21 mouse cellular contexts compared by ENCODE assay signal in the genomic region with DNA sequence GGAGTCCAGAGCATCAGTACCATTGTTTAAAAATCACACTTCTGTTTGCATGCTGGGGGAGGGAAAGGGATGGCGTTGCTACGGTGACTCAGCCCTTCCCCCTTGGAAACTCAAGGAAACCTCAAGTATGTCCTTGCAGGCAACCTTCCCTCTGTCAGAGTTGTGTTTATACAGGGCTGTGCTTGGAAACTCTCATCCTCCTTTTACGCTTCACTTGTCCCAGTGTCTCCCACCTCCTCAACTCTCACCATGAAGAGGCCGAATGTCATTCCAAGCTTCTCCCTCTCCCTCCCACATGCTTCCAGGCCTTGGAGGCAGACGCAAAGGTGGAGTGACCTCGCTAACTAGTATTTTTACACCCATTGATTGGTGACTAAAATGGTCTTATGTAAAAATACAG. TPM values are rescaled to one million over a fixed set of nuclear protein-coding genes. Genes with fewer than 3 reads are reported as not detected.
DNase-seq lines count a peak whose midpoint lies in the region; ATAC-seq and TF ChIP-seq lines count a peak whose summit lies in the region.
"Had no signal": no experiment of that assay in that cellular context is flagged by ENCODE, and none has a peak within 500 bp of the region (broad histone marks: within the 10 kb centered on the region; RNA-seq: fewer than 3 reads in every experiment).

No protein-coding gene starts in this region.

- H3K9me3 ChIP-seq in kidney, embryonic 15.5 days (replicated peaks): no peaks in the 10 kb centered on the region
- H3K9me3 ChIP-seq: embryonic facial prominence, embryonic 13.5 days; forebrain, embryonic 12.5 days; G1E; heart, embryonic 15.5 days; hindbrain, embryonic 13.5 days had no signal

- no peak overlapping the region for H3K4me3 ChIP-seq in kidney, embryonic 15.5 days (replicated peaks)
- H3K4me3 ChIP-seq in kidney, adult 2 months (ENCODE audit: insufficient read depth, low read depth, low read length): no peak overlapping the region
- H3K4me3 ChIP-seq: embryonic facial prominence, embryonic 13.5 days; forebrain, embryonic 12.5 days; heart, embryonic 15.5 days; hindbrain, embryonic 13.5 days had no signal

- H3K9ac ChIP-seq in kidney, embryonic 15.5 days: no peak overlapping the region
- H3K9ac ChIP-seq: embryonic facial prominence, embryonic 13.5 days; forebrain, embryonic 12.5 days; heart, embryonic 15.5 days; hindbrain, embryonic 13.5 days had no signal

- no peak overlapping the region for H3K27ac ChIP-seq in kidney, embryonic 15.5 days
- H3K27ac ChIP-seq in kidney, adult 2 months (ENCODE audit: insufficient read depth, low read depth, low read length): no peak overlapping the region
- H3K27ac ChIP-seq: embryonic facial prominence, embryonic 13.5 days; forebrain, embryonic 12.5 days; heart, embryonic 15.5 days; hindbrain, embryonic 13.5 days; hindbrain, postnatal 0 days had no signal

- ATAC-seq in kidney, embryonic 15.5 days (replicated peaks; ENCODE audit: low FRiP score): peak; percentile 96
- ATAC-seq: forebrain, embryonic 16.5 days; hindbrain, postnatal 0 days had no signal

- TF ChIP-seq CTCF in kidney, adult 2 months (conservative IDR thresholded peaks at IDR 0.05; ENCODE audit: insufficient read depth, insufficient read length, low read depth, low read length): no peak

- WGBS in kidney, embryonic 15.5 days: 37% methylated on average over 6 of the region's 6 CpGs
- WGBS in kidney, adult 2 months: 26% methylated on average over 6 of the region's 6 CpGs

- no peak for DNase-seq in kidney, adult 2 months
- DNase-seq in NIH3T3 (ENCODE audit: low read depth): peak; percentile 34
- peak; percentile 8 for DNase-seq in ZHBTc4 (ENCODE audit: low read depth, low spot score)
- peak; percentile 3 for DNase-seq in mesoderm, embryonic 11.5 days (ENCODE audit: low read depth, low spot score)
- DNase-seq in heart, adult 9 months (ENCODE audit: low spot score in 2 of 2): no peak
- no peak for DNase-seq in right cerebral cortex, postnatal 14 days
- DNase-seq: cerebellum, adult 18-20 months; cerebellum, adult 9-11 months; cerebellum, postnatal 36 days; gastrocnemius, postnatal 10 days; heart, adult 18-20 months; heart, postnatal 14 days had no signal

- H3K4me2 ChIP-seq in kidney, embryonic 15.5 days: no peak overlapping the region
- H3K4me2 ChIP-seq: embryonic facial prominence, embryonic 13.5 days; forebrain, embryonic 12.5 days; heart, embryonic 11.5 days; heart, embryonic 15.5 days; hindbrain, embryonic 13.5 days had no signal

- no peaks in the 10 kb centered on the region for H3K4me1 ChIP-seq in kidney, embryonic 15.5 days
- H3K4me1 ChIP-seq in kidney, adult 2 months (ENCODE audit: control insufficient read depth, insufficient read depth, low read length): no peaks in the 10 kb centered on the region
- H3K4me1 ChIP-seq: embryonic facial prominence, embryonic 13.5 days; forebrain, embryonic 12.5 days; heart, embryonic 15.5 days; hindbrain, embryonic 13.5 days had no signal

- no peaks in the 10 kb centered on the region for H3K36me3 ChIP-seq in kidney, embryonic 15.5 days
- H3K36me3 ChIP-seq in kidney, adult 2 months (ENCODE audit: control insufficient read depth, insufficient read depth, low read length): no peaks in the 10 kb centered on the region
- H3K36me3 ChIP-seq: embryonic facial prominence, embryonic 13.5 days; forebrain, embryonic 12.5 days; G1E; heart, embryonic 15.5 days; hindbrain, embryonic 13.5 days had no signal

- TF ChIP-seq POLR2A in kidney, adult 2 months (IDR thresholded peaks at IDR 0.05; ENCODE audit: low read depth, low read length): no peak

- 0 out of 2 replicates have a peak, but pooled peaks cover 5% of the 10 kb centered on the region for H3K27me3 ChIP-seq in kidney, embryonic 15.5 days
- no peaks in the 10 kb centered on the region for H3K27me3 ChIP-seq in kidney, adult 2 months (replicated peaks; ENCODE audit: control insufficient read depth, insufficient read depth, low read length)
- H3K27me3 ChIP-seq: embryonic facial prominence, embryonic 13.5 days; forebrain, embryonic 12.5 days; heart, embryonic 15.5 days; hindbrain, embryonic 13.5 days had no signal

RNA-seq across cellular contexts. Expression of a gene that starts 47.6 kb away (rescaled TPM):
- 0.81 and 1.1 TPM in 2 replicates for polyA plus RNA-seq in kidney, embryonic 15.5 days (2015; fragmentation: Nextera tagmentation; extraction: Ambion mirVana)
- 1.2 and 1.4 TPM in 2 replicates for polyA plus RNA-seq in kidney, adult 2 months (2012; rRNA removed)
- polyA plus RNA-seq: G1E had no signal

Comparison
In these comparisons a context has a peak if more than half of its experiments do, and no peak if none do; other contexts are left out.
1. DNase-seq: peak in NIH3T3 (single experiment), ZHBTc4 (single experiment) and mesoderm, embryonic 11.5 days (single experiment); none in kidney, adult 2 months (single experiment), heart, adult 9 months (0 of 2) and right cerebral cortex, postnatal 14 days (single experiment).